Comparison of ENCODE assay signal across 13 mouse cellular contexts in the genomic region with DNA sequence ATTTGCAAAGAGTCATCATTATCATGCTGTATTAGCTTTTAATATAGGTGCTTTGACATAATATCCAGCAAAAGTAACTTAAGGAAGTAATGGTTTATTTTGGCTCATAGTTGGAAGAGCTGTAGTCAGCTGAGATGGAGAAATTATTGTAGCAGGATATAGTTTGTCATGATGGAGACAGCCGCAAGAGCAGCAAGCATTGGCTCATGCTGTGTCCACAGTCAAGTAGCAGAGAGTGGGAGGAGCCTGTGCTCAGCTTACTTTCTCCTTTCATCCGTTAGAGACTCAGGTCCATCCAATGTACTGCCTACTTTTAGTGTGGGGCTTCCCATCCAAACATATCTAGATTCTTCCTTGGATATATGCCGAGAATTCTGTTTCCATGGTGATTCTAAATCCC.
"Had no signal": no experiment of that assay in that cellular context is flagged by ENCODE, and none has a peak within 500 bp of the region (broad histone marks: within the 10 kb centered on the region; RNA-seq: fewer than 3 reads in every experiment).

No protein-coding gene starts in this region.

- H3K9ac ChIP-seq: liver, embryonic 13.5 days had no signal

- DNase-seq: layer of hippocampus, adult 9-11 months; layer of hippocampus, postnatal 36 days; liver, embryonic 13.5 days; lung, adult 2 months; lung, postnatal 14 days; lung, postnatal 4 days; midbrain, embryonic 14.5 days; thymus, adult 18-20 months; thymus, postnatal 36 days had no signal

- H3K36me3 ChIP-seq: liver, embryonic 13.5 days had no signal

- H3K27ac ChIP-seq: left cerebral cortex, adult 2 months; liver, embryonic 13.5 days had no signal

- H3K4me3 ChIP-seq: left cerebral cortex, adult 2 months; liver, embryonic 13.5 days had no signal

- H3K9me3 ChIP-seq: liver, embryonic 13.5 days had no signal

- ATAC-seq: inflammation-experienced regulatory T-cells, adult 6 months; intestine, embryonic 16.5 days had no signal

- H3K4me1 ChIP-seq: liver, embryonic 13.5 days had no signal

- H3K4me2 ChIP-seq: liver, embryonic 13.5 days; midbrain, embryonic 11.5 days had no signal

- H3K27me3 ChIP-seq: liver, embryonic 13.5 days had no signal
